Mouse (Mus musculus) thymus, postnatal 36 days (tissue): ENCODE data around the gene Apbb1ip.

ENCODE experiments used
- DNase-seq, 2 experiments: peaks; one replicate each; pipeline ENCODE4 v3.0.0; 2022; ENCODE audit warnings: mixed read lengths in 2 of 2

The Apbb1ip gene

GRCm38 (mm10) chr2:22773549-22774180, at the start of gene Apbb1ip:
Apbb1ip (plus strand) TSS chr2:22774094.
- DNase-seq, result peak; percentile 55 to 64

GRCm38 (mm10) chr2:22727113-22727512, 46.8 kb upstream of the Apbb1ip start:
- DNase-seq, result no peak

GRCm38 (mm10) chr2:22736134-22736533, 37.8 kb upstream of the Apbb1ip start:
- no peak for DNase-seq

GRCm38 (mm10) chr2:22739369-22739768, 34.5 kb upstream of the Apbb1ip start:
- DNase-seq, result no peak

GRCm38 (mm10) chr2:22740441-22740840, 33.5 kb upstream of the Apbb1ip start:
- DNase-seq, result no peak

GRCm38 (mm10) chr2:22741222-22741621, 32.7 kb upstream of the Apbb1ip start:
- no peak for DNase-seq

GRCm38 (mm10) chr2:22744121-22744761, 29.7 kb upstream of the Apbb1ip start:
- DNase-seq, result peak; percentile 61 to 78

GRCm38 (mm10) chr2:22744876-22745275, 29.0 kb upstream of the Apbb1ip start:
- no peak for DNase-seq

- no peak for DNase-seq
Observed at GRCm38 (mm10) chr2:22746785-22747184, 27.1 kb upstream of the Apbb1ip start.

- DNase-seq, result no peak
Observed at GRCm38 (mm10) chr2:22747941-22748340, 26.0 kb upstream of the Apbb1ip start.

GRCm38 (mm10) chr2:22749761-22750160, 24.1 kb upstream of the Apbb1ip start:
- no peak for DNase-seq

- DNase-seq, result no peak
Observed at GRCm38 (mm10) chr2:22752492-22752891, 21.4 kb upstream of the Apbb1ip start.

- no peak for DNase-seq
Observed at GRCm38 (mm10) chr2:22753461-22754075, 20.3 kb upstream of the Apbb1ip start.

GRCm38 (mm10) chr2:22754222-22754824, 19.6 kb upstream of the Apbb1ip start:
- no peak for DNase-seq

GRCm38 (mm10) chr2:22755561-22755960, 18.3 kb upstream of the Apbb1ip start:
- no peak for DNase-seq

GRCm38 (mm10) chr2:22758310-22758972, 15.5 kb upstream of the Apbb1ip start:
- peak; percentile 59 to 64 for DNase-seq

GRCm38 (mm10) chr2:22760452-22760851, 13.4 kb upstream of the Apbb1ip start:
- DNase-seq, result no peak

GRCm38 (mm10) chr2:22761103-22761521, 12.8 kb upstream of the Apbb1ip start:
- no peak for DNase-seq

- no peak for DNase-seq
Observed at GRCm38 (mm10) chr2:22764774-22765387, 9.0 kb upstream of the Apbb1ip start.

- DNase-seq, result no peak
Observed at GRCm38 (mm10) chr2:22771311-22771710, 2.6 kb upstream of the Apbb1ip start.

GRCm38 (mm10) chr2:22774181-22774751, 372 bp downstream of the Apbb1ip start:
- peak; percentile 87 to 90 for DNase-seq

- peak; percentile 31 to 51 for DNase-seq
Observed at GRCm38 (mm10) chr2:22775213-22775612, 1.3 kb downstream of the Apbb1ip start.
